Mouse (Mus musculus) skeletal muscle tissue, adult 2 months (tissue): ENCODE results near the gene Hnf1b.
A peak's percentile ranks its signal among the peaks of the same experiment; 100 is the strongest.

ENCODE experiments used
- DNase-seq: peaks from one replicate; pipeline ENCODE4 v3.0.0-alpha.2; 2012; ENCODE audit warnings: low read depth, low spot score

Gene Hnf1b

DNA sequence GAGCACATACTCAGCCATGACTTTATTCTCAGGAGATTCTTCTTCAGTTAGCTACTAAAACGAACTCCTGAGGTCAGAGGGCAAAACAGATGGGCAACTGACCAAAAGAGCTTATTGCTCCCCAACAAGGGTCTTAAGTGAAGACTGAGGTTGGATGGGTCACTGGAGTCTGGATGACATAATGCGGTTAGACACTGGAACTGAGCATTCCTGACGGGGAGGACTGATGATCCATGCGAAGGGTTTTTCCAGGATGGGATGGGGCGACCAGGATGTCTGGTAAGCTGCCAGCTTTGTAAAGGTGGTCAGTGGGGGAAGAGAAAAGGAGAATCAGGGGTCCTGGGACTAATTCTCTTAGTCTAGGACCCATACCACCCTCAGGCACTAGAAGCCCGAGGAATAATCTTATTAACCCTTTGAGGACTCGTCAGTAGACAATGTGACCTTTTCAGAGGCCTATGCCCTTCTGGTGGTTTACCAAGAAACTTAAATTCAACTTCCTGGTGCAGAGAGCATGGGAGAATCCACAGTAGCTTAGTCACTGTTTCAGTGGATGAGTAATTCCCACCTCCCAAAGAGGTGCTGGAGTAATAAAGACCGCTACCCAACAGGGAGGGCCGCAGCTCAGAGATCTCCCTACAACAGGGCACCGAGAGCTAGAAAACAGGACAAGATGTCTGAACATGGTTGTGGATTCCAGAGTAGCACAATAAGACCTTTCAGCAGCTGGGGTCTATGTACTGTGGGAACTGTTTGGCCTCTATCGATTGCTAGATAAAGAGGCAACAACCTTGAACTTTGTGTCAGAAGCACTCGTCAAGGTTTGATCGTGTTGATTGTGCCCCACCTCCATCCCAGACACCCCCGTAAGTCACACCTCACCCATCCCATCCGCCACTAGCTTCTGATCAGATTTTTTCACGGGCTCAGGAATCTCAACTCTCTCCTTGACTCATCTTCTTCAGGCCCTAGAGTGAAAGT, 46.9 kb downstream of the Hnf1b start:
- DNase-seq = no peak

- no peak for DNase-seq
Measured at GRCm38 (mm10) chr11:83897569-83897968, 47.7 kb downstream of the Hnf1b start.

DNA sequence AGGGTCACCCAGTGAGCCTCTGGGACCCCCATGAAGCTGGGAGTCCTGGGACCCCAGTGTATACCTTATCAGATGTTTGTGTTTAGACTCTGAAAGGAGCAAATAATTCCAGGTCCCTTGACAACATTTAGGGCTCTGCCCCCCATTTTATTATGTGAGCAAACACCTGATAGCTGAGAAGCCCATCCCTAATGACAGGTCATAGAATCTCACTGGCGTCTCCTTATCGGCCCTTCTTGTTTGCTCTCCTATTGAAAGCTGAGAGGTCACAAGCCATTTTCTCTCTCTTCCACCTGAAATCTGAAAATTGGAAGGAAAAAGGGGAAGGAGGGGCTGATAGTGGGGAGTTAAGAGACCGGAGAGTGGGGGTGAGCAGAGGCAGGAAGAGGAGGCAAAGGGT, 52.9 kb downstream of the Hnf1b start:
- DNase-seq = no peak

GRCm38 (mm10) chr11:83905756-83906155, 55.9 kb downstream of the Hnf1b start:
- no peak for DNase-seq

- DNase-seq = no peak
Measured at GRCm38 (mm10) chr11:83908376-83908775, 58.5 kb downstream of the Hnf1b start.

DNA sequence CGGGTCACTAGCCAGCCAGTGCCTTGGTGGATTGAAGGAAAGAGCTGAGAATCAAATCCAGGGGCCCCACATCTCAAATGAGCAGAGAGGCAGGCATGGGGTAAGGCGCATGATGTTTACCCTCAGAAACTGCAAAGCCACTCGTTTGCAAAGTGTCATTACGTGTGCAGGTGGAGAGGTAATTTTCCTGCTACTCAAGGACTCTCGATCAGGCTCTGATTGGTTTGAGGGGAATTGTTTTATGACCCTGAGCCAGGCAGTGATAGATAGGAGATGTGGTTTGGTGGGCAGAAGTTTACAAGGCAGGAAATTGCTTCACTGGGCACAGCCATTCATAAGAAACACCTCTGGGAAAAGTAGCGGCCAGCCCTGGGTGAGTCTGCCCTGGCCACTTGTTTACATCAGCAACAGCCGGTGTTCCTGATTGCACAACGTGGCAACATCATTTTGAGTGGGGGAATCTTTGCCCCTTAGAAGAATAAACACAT, 64.0 kb downstream of the Hnf1b start:
- DNase-seq = no peak

- DNase-seq = no peak
Measured at GRCm38 (mm10) chr11:83914501-83914900, 64.6 kb downstream of the Hnf1b start.

DNA sequence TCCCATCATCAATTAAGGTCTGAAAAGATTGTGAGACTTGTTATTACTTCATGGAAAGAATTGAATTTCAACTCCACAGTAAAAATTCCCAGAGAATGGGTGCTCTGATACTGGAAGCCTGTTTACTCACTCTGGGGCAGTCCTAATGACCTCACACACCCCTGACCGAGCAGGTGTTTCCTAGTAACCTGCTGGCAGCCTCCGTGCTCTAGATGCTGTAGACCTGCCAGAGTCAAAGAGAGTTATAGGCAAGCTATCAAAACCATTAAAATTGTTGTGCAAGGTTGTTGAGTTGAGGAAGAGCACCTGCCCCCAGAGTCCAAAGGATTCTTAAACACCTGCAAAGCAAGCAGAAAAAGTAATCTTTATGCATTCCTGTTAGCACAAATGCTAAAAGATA, 72.7 kb downstream of the Hnf1b start:
- no peak for DNase-seq

DNA sequence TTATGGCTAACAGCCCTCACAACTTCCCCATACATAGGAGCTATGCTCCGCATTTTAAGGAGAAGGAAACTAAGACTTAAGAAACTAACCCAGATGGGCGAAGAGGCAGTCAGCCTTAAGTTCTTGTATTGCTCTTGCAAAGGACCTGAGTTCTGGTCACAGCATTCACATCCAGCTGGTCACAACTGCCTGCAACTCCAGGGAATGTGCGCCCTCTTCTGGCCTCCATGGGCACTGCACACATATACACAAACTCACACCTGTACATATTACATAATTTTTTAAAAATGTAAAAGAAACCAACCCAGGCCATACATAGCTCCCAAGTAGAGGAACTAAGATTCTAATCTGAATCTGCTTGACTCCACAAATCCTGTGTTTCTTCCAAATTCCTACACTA, 77.2 kb downstream of the Hnf1b start:
- DNase-seq = no peak

GRCm38 (mm10) chr11:83932506-83933106, 82.7 kb downstream of the Hnf1b start:
- no peak for DNase-seq

DNA sequence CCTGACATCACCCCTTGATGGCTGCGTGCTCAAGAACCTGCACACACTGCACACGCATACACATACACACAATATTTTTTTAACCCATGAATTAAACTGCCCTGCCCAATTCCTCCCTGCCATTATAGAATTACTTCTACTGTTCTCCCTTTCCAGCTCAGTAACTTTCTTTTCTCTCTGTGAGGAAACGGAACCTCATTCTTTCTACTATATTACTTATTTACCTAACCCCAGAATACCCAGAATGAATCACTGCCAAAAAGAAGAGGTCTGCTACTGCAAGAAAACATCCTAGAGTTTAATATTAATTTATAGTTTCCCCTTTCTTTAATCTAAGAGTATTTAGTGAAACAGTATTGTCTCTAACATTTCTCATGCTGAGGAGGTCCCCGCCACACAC, 83.5 kb downstream of the Hnf1b start:
- DNase-seq = no peak

- peak; percentile 18 for DNase-seq
Measured at GRCm38 (mm10) chr11:83935986-83936665, 86.3 kb downstream of the Hnf1b start.

GRCm38 (mm10) chr11:83938556-83938955, 88.7 kb downstream of the Hnf1b start:
- DNase-seq = no peak

DNA sequence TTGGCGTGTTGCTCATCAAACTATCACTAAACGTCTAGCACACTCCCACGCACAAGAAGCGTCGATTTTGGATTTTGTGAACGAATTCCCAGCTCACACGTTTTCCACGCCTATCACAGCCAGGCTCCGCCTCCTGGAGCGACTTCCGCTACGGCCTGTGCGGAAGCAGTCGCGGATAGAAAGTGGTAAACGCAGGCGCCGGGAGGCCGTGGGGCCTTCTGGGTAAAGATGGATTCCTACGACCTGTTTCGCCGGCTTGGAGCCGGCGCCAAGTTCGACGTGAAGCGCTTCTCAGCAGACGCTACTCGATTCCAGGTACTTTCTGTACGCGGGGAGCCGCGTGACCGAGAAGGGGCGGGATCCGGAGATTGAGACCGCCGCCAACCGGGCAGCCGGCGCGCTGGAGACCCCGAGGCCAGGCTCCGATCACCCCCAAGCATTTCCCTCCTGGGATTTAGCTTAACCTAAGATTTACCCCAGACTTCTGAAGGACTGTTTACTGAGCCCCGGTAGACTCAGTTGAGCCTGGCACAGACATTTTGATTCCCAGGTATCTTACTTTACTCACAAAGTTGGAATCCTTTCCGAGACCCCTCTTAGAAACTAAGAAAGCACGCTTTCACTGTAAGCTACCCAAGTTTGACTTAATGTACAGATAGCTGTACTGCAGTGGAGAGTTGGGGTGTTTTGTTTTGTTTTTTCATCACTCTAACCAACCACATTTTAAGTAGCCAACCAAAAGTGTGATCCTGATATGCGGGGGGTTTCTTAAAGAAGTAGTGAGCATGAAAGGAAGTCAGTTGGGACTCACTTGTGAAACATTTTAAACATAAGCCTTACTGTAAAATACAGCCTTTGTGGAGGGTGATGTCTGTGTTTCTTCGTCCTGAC, 92.3 kb downstream of the Hnf1b start, which contains the start of gene Ddx52:
Gene Ddx52 (plus strand): TSS at position 113 of the 891 bp plus-strand sequence.
- peak; percentile 83 for DNase-seq
